Mouse (Mus musculus) embryonic facial prominence, embryonic 10.5 days (tissue): ENCODE results near the gene Eloa. TPM values are rescaled to one million over a fixed set of nuclear protein-coding genes. Genes with fewer than 3 reads are reported as not detected.

Experiments used
- DNase-seq: peaks from one replicate; pipeline ENCODE4 v3.0.0-alpha.2; 2017; ENCODE audit warnings: low spot score
- H3K27ac ChIP-seq: fragments of 300-500 bp; sonication (generic); replicated peaks from 2 replicates; pipeline ENCODE4 v1.5.1; 2016; ENCODE audit warnings: mild to moderate bottlenecking
- H3K27me3 ChIP-seq: fragments of 300-500 bp; sonication (generic); replicated peaks from 2 replicates; pipeline ENCODE4 v1.6.1; 2016; ENCODE audit warnings: low read depth, mild to moderate bottlenecking; ENCODE audit not compliant: poor library complexity, severe bottlenecking
- H3K36me3 ChIP-seq: fragments of 300-500 bp; sonication (generic); replicated peaks from 2 replicates; pipeline ENCODE4 v1.6.1; 2016; ENCODE audit warnings: mild to moderate bottlenecking, moderate library complexity
- H3K4me1 ChIP-seq: fragments of 300-500 bp; sonication (generic); 2 replicates; pipeline ENCODE4 v1.6.1; 2016
- H3K4me3 ChIP-seq: fragments of 300-500 bp; sonication (generic); 2 replicates; pipeline ENCODE4 v1.5.1; 2016; ENCODE audit warnings: mild to moderate bottlenecking, moderate library complexity
- H3K9me3 ChIP-seq: fragments of 300-500 bp; sonication (generic); 2 replicates; pipeline ENCODE4 v1.6.1; 2016; ENCODE audit warnings: mild to moderate bottlenecking
- WGBS: fragments of 180-500 bp; shearing (Covaris S2); methylation state at CpG from one replicate; pipeline ENCODE4 v1.1.7; 2016; 5-methylcytosine and 5-hydroxymethylcytosine counted together
- polyA plus RNA-seq: library from polyadenylated mRNA; unstranded; fragments of >200 nt; fragmentation: Nextera tagmentation; extraction: Ambion mirVana; gene quantifications from 2 replicates; pipeline ENCODE4 v1.2.1, GENCODE M21; 2016

The Eloa gene
- polyA plus RNA-seq, 1 experiment from 2014 or later = 37.5 TPM

- Histone ChIP-seq H3K27me3 (no peaks in the 10 kb centered on the region), H3K36me3 (peaks cover 53% of the 10 kb centered on the region), H3K27ac (peak overlapping the region; percentile 99), H3K4me1 (peaks cover 30% of the 10 kb centered on the region), H3K4me3 (peak overlapping the region; percentile 99), H3K9me3 (no peaks in the 10 kb centered on the region)
- DNase-seq = no peak
- WGBS = 5% methylated on average over 3 of the region's 3 CpGs
These were observed 30.5 kb upstream of the Eloa start for GRCm38 (mm10) chr4:136052060-136052459.

DNA sequence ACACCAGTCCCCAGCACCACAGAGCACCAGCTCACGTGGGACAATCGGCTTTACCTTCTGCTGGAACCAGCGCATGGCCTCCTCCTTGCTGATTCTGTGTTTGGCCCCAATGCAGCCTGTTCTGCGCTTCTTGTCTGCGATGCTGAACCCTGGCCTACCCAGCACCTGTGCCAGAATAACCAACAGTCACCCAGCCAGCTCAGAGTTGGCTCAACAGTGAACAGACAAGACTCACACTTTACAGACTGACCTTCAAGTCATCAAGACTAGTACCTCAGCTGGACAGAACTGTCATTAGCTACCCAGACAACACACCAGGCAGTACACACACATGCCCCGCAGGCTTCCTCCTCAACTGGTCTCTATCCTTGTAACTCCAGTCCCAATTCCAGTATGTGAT lies 28.7 kb upstream of the Eloa start:
- H3K27ac ChIP-seq = no peak overlapping the region
- WGBS = 93% methylated on average over 6 of the region's 6 CpGs
- H3K4me3 ChIP-seq = peak overlapping the region; percentile 99; the same call in 1 of the 2 replicates
- DNase-seq = no peak
- H3K27me3 ChIP-seq = no peaks in the 10 kb centered on the region
- no peaks in the 10 kb centered on the region for H3K9me3 ChIP-seq
- H3K36me3 ChIP-seq = peaks cover 71% of the 10 kb centered on the region
- H3K4me1 ChIP-seq = peaks cover 30% of the 10 kb centered on the region

DNA sequence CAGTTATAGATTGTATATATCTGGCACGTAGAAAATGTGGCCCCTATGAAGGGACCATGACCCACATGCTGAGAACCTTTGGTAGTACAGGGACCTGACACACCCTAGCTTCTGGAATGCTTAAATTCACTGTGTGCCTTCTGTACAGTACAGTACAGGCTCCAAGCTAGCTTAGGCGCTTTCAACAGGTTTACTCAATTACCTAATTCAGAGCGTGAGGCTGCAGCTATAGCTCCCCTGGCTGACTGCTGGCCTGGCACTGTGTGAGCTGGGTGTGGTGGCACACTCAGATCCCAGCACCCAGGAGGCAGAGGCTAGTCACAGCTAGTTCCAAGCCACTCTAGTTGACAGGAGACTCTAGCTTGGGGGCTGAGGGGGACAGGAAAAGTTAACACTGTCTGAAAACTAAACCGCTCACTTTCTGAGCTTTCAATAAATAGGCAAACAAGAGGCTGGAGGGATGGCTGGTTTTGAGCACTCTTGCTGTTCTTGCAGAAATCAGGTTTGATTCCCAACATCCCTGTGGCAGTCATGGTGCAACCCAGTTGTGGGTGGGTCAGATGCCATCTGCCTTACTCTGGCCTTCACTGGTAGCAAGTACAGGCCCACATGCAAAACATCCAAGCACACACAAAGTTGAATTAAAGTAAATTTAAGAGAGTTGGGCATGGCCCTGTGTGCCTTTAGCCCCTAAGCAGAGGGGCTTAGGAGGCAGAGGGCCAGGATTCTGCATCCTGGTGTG lies 26.9 kb upstream of the Eloa start:
- no peak for DNase-seq
- peaks cover 89% of the 10 kb centered on the region for H3K36me3 ChIP-seq
- WGBS = 78% methylated on average over 4 of the region's 4 CpGs

DNA sequence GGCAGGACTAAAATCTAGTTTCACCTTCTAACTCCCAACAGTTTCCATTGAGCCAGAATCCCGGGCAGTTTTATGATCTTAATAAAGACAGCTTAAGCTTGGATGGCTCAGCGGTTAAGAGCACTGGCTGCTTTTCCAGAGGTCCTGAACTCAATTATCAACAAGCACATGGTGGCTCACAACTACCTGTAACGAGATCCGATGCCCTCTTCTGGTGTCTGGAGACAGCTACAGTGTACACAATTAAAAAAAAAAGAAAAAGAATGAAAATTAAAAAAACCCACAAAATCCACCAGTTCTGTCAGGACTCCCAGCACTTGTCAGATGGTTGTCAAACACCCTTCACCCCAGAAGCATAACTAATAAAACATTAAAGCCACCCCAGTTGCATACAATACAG lies 26.1 kb upstream of the Eloa start:
- H3K36me3 ChIP-seq = peaks cover 91% of the 10 kb centered on the region
- 53% methylated on average over 4 of the region's 4 CpGs for WGBS
- H3K4me1 ChIP-seq = peaks cover 30% of the 10 kb centered on the region
- no peaks in the 10 kb centered on the region for H3K27me3 ChIP-seq
- no peaks in the 10 kb centered on the region for H3K9me3 ChIP-seq
- no peak for DNase-seq
- H3K27ac ChIP-seq = no peak overlapping the region
- no peak overlapping the region for H3K4me3 ChIP-seq

More for the DNA sequence above, 26.9 kb upstream of the Eloa start:
- Histone ChIP-seq H3K9me3 (no peaks in the 10 kb centered on the region), H3K27me3 (no peaks in the 10 kb centered on the region), H3K4me3 (no peak overlapping the region), H3K27ac (no peak overlapping the region), H3K4me1 (peaks cover 30% of the 10 kb centered on the region)

DNA sequence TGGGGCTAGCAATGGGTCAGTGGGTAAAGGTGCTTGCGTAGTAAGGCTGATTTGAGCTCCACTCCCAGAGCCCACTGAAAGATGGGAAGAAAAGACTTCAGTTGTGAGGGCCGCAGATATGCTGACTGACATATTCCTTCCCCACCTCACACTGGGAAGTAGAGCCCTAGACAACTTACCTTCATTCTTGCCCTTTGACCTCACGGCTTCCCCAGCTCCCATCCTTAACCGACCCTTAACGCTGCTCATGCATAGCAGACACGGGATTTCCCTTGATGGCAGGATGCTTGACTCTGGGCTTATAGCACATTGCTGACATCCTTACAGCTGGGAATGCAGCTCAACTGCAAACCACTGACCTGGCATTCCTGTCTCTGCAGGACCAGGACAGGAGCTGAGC lies 25.3 kb upstream of the Eloa start:
- 74% methylated on average over 6 of the region's 6 CpGs for WGBS
- no peaks in the 10 kb centered on the region for H3K9me3 ChIP-seq
- no peak overlapping the region for H3K27ac ChIP-seq
- no peak for DNase-seq
- H3K4me1 ChIP-seq = peaks cover 26% of the 10 kb centered on the region
- peaks cover 86% of the 10 kb centered on the region for H3K36me3 ChIP-seq
- no peaks in the 10 kb centered on the region for H3K27me3 ChIP-seq
- no peak overlapping the region for H3K4me3 ChIP-seq

DNA sequence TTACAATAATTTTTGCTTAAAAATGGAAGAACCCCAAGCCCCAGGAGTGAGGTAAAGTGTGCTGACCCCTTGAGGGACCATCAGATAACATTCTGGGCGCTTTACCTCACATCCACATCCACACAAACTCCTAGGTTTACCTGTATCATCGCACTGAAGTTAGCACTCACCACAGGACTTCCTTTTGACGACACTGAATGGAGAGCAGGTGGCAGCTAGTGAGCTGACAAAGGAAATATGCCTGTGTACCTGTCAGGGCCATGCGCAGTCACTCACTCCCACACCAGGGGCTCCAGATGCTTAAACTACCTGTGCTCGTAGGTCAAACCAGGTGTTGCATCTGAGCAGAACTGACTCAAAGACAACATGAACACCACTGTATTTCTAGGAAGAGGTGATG lies 23.5 kb upstream of the Eloa start:
- DNase-seq = no peak
- 90% methylated on average over 5 of the region's 5 CpGs for WGBS

GRCm38 (mm10) chr4:136043784-136044400 lies 22.3 kb upstream of the Eloa start:
- H3K27ac ChIP-seq = no peak overlapping the region

More for the DNA sequence above, 23.5 kb upstream of the Eloa start:
- Histone ChIP-seq H3K27ac (no peak overlapping the region), H3K4me3 (no peak overlapping the region), H3K36me3 (peaks cover 68% of the 10 kb centered on the region), H3K27me3 (no peaks in the 10 kb centered on the region), H3K4me1 (peaks cover 8% of the 10 kb centered on the region), H3K9me3 (no peaks in the 10 kb centered on the region)

GRCm38 (mm10) chr4:136035078-136035477 lies 13.5 kb upstream of the Eloa start:
- Histone ChIP-seq H3K9me3 (no peaks in the 10 kb centered on the region), H3K4me1 (peaks cover 14% of the 10 kb centered on the region), H3K36me3 (no peaks in the 10 kb centered on the region), H3K4me3 (no peak overlapping the region), H3K27me3 (no peaks in the 10 kb centered on the region), H3K27ac (no peak overlapping the region)
- no peak for DNase-seq
- WGBS = 84% methylated on average over 4 of the region's 4 CpGs

More at GRCm38 (mm10) chr4:136043784-136044400, 22.3 kb upstream of the Eloa start:
- DNase-seq = no peak
- Histone ChIP-seq H3K27me3 (no peaks in the 10 kb centered on the region), H3K4me3 (no peak overlapping the region), H3K4me1 (peaks cover 3% of the 10 kb centered on the region; the same call in 1 of the 2 replicates), H3K9me3 (no peaks in the 10 kb centered on the region), H3K36me3 (peaks cover 56% of the 10 kb centered on the region)
- WGBS = 81% methylated on average over 6 of the region's 6 CpGs

DNA sequence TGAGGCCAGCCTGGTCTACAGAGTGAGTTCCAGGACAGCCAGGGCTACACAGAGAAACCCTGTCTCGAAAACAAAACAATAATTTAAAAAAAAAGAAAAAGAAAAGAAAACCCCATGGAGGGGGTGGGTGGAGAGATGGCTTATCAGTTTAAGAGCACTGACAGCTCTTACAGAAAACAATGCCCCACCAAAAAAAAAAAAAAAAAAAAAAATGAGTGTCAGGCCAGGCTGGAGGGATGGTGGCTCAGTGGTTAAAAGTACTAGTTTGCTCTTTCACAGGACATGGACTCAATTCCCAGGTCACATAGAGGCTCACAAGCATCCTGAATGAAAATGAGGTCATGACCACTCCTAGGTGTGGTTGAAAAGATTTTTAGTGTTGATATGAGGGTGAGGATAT lies 11.7 kb upstream of the Eloa start:
- no peak for DNase-seq
- no peak overlapping the region for H3K27ac ChIP-seq
- 65% methylated on average over 1 of the region's 1 CpGs for WGBS
- H3K4me1 ChIP-seq = peaks cover 16% of the 10 kb centered on the region
- no peaks in the 10 kb centered on the region for H3K36me3 ChIP-seq
- H3K9me3 ChIP-seq = no peaks in the 10 kb centered on the region
- H3K27me3 ChIP-seq = no peaks in the 10 kb centered on the region
- no peak overlapping the region for H3K4me3 ChIP-seq

GRCm38 (mm10) chr4:136030968-136031909 lies 9.7 kb upstream of the Eloa start:
- peak; percentile 10 for DNase-seq
- H3K27ac ChIP-seq = peak overlapping the region; percentile 44
- no peak overlapping the region for H3K4me3 ChIP-seq
- no peaks in the 10 kb centered on the region for H3K9me3 ChIP-seq
- peaks cover 26% of the 10 kb centered on the region for H3K4me1 ChIP-seq
- no peaks in the 10 kb centered on the region for H3K36me3 ChIP-seq
- WGBS = 8% methylated on average over 8 of the region's 8 CpGs
- no peaks in the 10 kb centered on the region for H3K27me3 ChIP-seq

GRCm38 (mm10) chr4:136028689-136029088 lies 7.1 kb upstream of the Eloa start:
- Histone ChIP-seq H3K27me3 (no peaks in the 10 kb centered on the region), H3K4me1 (peaks cover 26% of the 10 kb centered on the region), H3K9me3 (no peaks in the 10 kb centered on the region), H3K36me3 (no peaks in the 10 kb centered on the region), H3K27ac (no peak overlapping the region), H3K4me3 (no peak overlapping the region)
- DNase-seq = no peak
- WGBS = 91% methylated on average over 5 of the region's 5 CpGs

DNA sequence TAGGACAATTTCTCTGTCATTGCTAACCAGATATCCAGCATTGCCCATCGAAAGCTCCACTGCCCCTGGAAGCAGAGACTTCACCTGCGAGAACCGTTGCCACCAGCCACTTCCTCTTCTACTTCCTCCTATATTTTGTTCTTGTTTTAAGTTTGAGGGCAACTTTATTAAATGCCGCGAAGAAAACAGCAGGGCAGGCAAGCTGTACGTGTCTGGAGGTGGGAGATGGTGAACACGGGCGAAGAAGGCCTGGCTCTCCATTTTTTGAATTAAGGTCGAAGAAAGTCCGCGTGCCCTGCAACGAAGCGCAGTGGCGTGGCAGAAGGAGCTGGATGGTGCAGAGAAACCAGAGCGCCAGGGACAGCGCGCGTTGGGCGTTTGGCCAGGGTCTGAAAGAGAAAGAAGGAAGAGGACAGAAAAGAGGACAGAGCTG lies 6.6 kb upstream of the Eloa start:
- Histone ChIP-seq H3K9me3 (no peaks in the 10 kb centered on the region), H3K36me3 (no peaks in the 10 kb centered on the region), H3K4me3 (no peak overlapping the region), H3K4me1 (peaks cover 26% of the 10 kb centered on the region), H3K27me3 (no peaks in the 10 kb centered on the region), H3K27ac (no peak overlapping the region)
- WGBS = 89% methylated on average over 19 of the region's 19 CpGs
- no peak for DNase-seq
